Mouse (Mus musculus) heart, postnatal 0 days (tissue): ENCODE results near the gene Dync1li1. TPM values are rescaled to one million over a fixed set of nuclear protein-coding genes. Genes with fewer than 3 reads are reported as not detected.

Source experiments
- ATAC-seq: fragments of 200-750 bp; cut with Nextera tagmentation; 2 replicates; pipeline ENCODE4 v1.8.0; 2017; ENCODE audit warnings: low read depth, moderate number of reproducible peaks, moderate library complexity; ENCODE audit not compliant: insufficient read depth
- DNase-seq: peaks from one replicate; pipeline ENCODE4 v3.0.0-alpha.2; 2016; ENCODE audit warnings: low spot score
- H3K27ac ChIP-seq: fragments of 300-500 bp; sonication (generic); 2 replicates; pipeline ENCODE4 v1.5.1; 2014; ENCODE audit warnings: low read depth, mild to moderate bottlenecking
- H3K27me3 ChIP-seq: fragments of 300-500 bp; sonication (generic); 2 replicates; pipeline ENCODE4 v1.6.1; 2014; ENCODE audit warnings: low read length, mixed read lengths; ENCODE audit not compliant: control insufficient read depth, insufficient read depth
- H3K36me3 ChIP-seq: fragments of 300-500 bp; sonication (generic); replicated peaks from 2 replicates; pipeline ENCODE4 v1.6.1; 2014; ENCODE audit warnings: low read length, mixed read lengths; ENCODE audit not compliant: control insufficient read depth, insufficient read depth
- H3K4me1 ChIP-seq: fragments of 300-500 bp; sonication (generic); 2 replicates; pipeline ENCODE4 v1.6.1; 2014; ENCODE audit warnings: antibody characterized with exemption; ENCODE audit not compliant: control insufficient read depth, insufficient read depth
- H3K4me2 ChIP-seq: fragments of 300-500 bp; sonication (generic); 2 replicates; pipeline ENCODE4 v1.6.1; 2014; ENCODE audit warnings: low read depth, mild to moderate bottlenecking, low read length, moderate library complexity
- H3K4me3 ChIP-seq: fragments of 300-500 bp; sonication (generic); 2 replicates; pipeline ENCODE4 v1.5.1; 2014; ENCODE audit warnings: low read depth, low read length
- H3K9ac ChIP-seq: fragments of 300-500 bp; sonication (generic); replicated peaks from 2 replicates; pipeline ENCODE4 v1.6.1; 2014; ENCODE audit warnings: low read depth, low read length, mixed read lengths
- H3K9me3 ChIP-seq: fragments of 300-500 bp; sonication (generic); replicated peaks from 2 replicates; pipeline ENCODE4 v1.6.1; 2016; ENCODE audit warnings: low read length; ENCODE audit not compliant: control insufficient read depth
- CTCF ChIP-seq: IDR thresholded peaks from 2 replicates; pipeline ENCODE4 v1.5.1; 2016; ENCODE audit warnings: antibody characterized with exemption, control low read depth, low read depth
- EP300 ChIP-seq: IDR thresholded peaks from 2 replicates; pipeline ENCODE4 v1.6.1; 2016; ENCODE audit warnings: antibody characterized with exemption, low read depth
- WGBS: fragments of 180-500 bp; shearing (Covaris S2); extraction: QIAGEN DNeasy Blood & Tissue Kit; methylation state at CpG from one replicate; pipeline ENCODE4 v1.1.7; 2014; 5-methylcytosine and 5-hydroxymethylcytosine counted together
- polyA plus RNA-seq: library from polyadenylated mRNA; unstranded; fragments of >200 nt; fragmentation: Nextera tagmentation; extraction: Ambion mirVana; gene quantifications from 2 replicates; pipeline ENCODE4 v1.2.1, GENCODE M21; 2015
- total RNA-seq: library from RNA; depleted of rRNA; stranded (reverse); fragments of >200 nt; gene quantifications from 2 replicates; pipeline ENCODE4 v1.2.3, GENCODE M21; 2014; ENCODE audit warnings: low replicate concordance

Dync1li1 gene
- total and polyA plus RNA-seq, 2 experiments from 2014 or later = 75.2 to 84.0 TPM

- no peaks in the 10 kb centered on the region for H3K9me3 ChIP-seq
- no peak overlapping the region for H3K4me2 ChIP-seq
- H3K4me1 ChIP-seq = no peaks in the 10 kb centered on the region
- peaks cover 21% of the 10 kb centered on the region for H3K36me3 ChIP-seq
- TF ChIP-seq EP300 (no peak), CTCF (no peak)
- no peak overlapping the region for H3K9ac ChIP-seq
- H3K27me3 ChIP-seq = no peaks in the 10 kb centered on the region
- ATAC-seq = no peak
- no peak overlapping the region for H3K27ac ChIP-seq
- H3K4me3 ChIP-seq = no peak overlapping the region
- no peak for DNase-seq
- WGBS = 91% methylated on average over 15 of the region's 16 CpGs
These were observed 11.5 kb downstream of the Dync1li1 start for GRCm38 (mm10) chr9:114699882-114700665.

DNA sequence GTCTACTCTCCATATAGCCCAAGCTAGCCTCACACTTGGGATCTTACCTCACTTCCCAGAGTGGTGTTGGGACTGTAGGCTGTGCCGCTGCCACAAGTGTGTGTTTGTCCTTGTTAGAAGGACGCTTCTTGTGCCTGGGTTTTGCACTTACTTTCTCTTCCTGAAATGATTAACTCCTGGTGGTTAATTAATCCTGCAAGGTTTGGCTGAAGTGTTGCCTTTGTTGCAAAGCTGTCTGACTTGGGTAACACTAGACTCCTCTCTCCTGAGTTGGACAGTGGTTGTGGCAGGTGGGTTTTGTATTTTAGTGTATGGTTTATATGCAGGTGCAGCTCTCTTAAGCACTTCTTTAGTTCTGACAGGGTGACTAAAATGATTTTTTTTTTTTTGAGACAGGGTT, 12.4 kb downstream of the Dync1li1 start:
- Histone ChIP-seq H3K4me3 (no peak overlapping the region), H3K9me3 (no peaks in the 10 kb centered on the region), H3K4me1 (no peaks in the 10 kb centered on the region), H3K36me3 (peaks cover 31% of the 10 kb centered on the region), H3K27me3 (no peaks in the 10 kb centered on the region), H3K4me2 (no peak overlapping the region), H3K9ac (no peak overlapping the region), H3K27ac (no peak overlapping the region)
- no peak for DNase-seq
- TF ChIP-seq EP300 (no peak), CTCF (no peak)
- ATAC-seq = no peak
- 56% methylated on average over 2 of the region's 2 CpGs for WGBS

GRCm38 (mm10) chr9:114701921-114702320, 13.3 kb downstream of the Dync1li1 start:
- 71% methylated on average over 4 of the region's 4 CpGs for WGBS
- Histone ChIP-seq H3K9me3 (no peaks in the 10 kb centered on the region), H3K4me3 (no peak overlapping the region), H3K9ac (no peak overlapping the region), H3K27me3 (no peaks in the 10 kb centered on the region), H3K36me3 (peaks cover 36% of the 10 kb centered on the region), H3K27ac (no peak overlapping the region), H3K4me1 (no peaks in the 10 kb centered on the region), H3K4me2 (no peak overlapping the region)
- DNase-seq (no peak), ATAC-seq (no peak)
- TF ChIP-seq CTCF (no peak), EP300 (no peak)

GRCm38 (mm10) chr9:114707805-114708204, 19.2 kb downstream of the Dync1li1 start:
- H3K36me3 ChIP-seq = peaks cover 68% of the 10 kb centered on the region
- no peak for DNase-seq
- WGBS = 49% methylated on average over 4 of the region's 4 CpGs

GRCm38 (mm10) chr9:114710345-114710744, 21.8 kb downstream of the Dync1li1 start:
- no peak for TF ChIP-seq EP300
- peak; percentile 44 for TF ChIP-seq CTCF
- H3K9ac ChIP-seq = no peak overlapping the region
- no peak overlapping the region for H3K27ac ChIP-seq
- ATAC-seq (no peak; the same call in 1 of the 2 replicates), DNase-seq (no peak)
- H3K36me3 ChIP-seq = peaks cover 84% of the 10 kb centered on the region
- no peak overlapping the region for H3K4me3 ChIP-seq
- no peaks in the 10 kb centered on the region for H3K4me1 ChIP-seq
- 71% methylated on average over 7 of the region's 7 CpGs for WGBS
- H3K27me3 ChIP-seq = no peaks in the 10 kb centered on the region
- no peak overlapping the region for H3K4me2 ChIP-seq
- no peaks in the 10 kb centered on the region for H3K9me3 ChIP-seq

More at GRCm38 (mm10) chr9:114707805-114708204, 19.2 kb downstream of the Dync1li1 start:
- no peak for TF ChIP-seq EP300
- TF ChIP-seq CTCF = no peak
- Histone ChIP-seq H3K9me3 (no peaks in the 10 kb centered on the region), H3K4me1 (no peaks in the 10 kb centered on the region), H3K27me3 (no peaks in the 10 kb centered on the region), H3K9ac (no peak overlapping the region), H3K4me2 (no peak overlapping the region), H3K4me3 (no peak overlapping the region), H3K27ac (no peak overlapping the region)
- no peak for ATAC-seq
